Mouse (Mus musculus) cortical plate, adult 2 months (tissue): ENCODE results near the gene Gba2.
"Not testable (repeated sequence)": the region's sequence is repeated elsewhere in the genome, so short reads cannot be mapped to it uniquely, and the experiment has no call there.

Experiments
- CTCF ChIP-seq: fragments of 200-500 bp; IDR thresholded peaks from 2 replicates; pipeline ENCODE4 v1.5.1; 2011; ENCODE audit warnings: mild to moderate bottlenecking, control low read depth, low read length; ENCODE audit not compliant: insufficient read depth; ENCODE audit errors: extremely low read depth
- POLR2A ChIP-seq: fragments of 200-500 bp; IDR thresholded peaks from 2 replicates; pipeline ENCODE4 v1.6.1; 2011; ENCODE audit warnings: mild to moderate bottlenecking, low read length, control low read depth; ENCODE audit not compliant: insufficient read depth; ENCODE audit errors: extremely low read depth

GRCm38 (mm10) chr4:43596597-43596996, 17.9 kb upstream of the Gba2 start:
- not testable (repeated sequence) for TF ChIP-seq CTCF, POLR2A
